ENCODE assay signal across 10 mouse cellular contexts in the genomic region with DNA sequence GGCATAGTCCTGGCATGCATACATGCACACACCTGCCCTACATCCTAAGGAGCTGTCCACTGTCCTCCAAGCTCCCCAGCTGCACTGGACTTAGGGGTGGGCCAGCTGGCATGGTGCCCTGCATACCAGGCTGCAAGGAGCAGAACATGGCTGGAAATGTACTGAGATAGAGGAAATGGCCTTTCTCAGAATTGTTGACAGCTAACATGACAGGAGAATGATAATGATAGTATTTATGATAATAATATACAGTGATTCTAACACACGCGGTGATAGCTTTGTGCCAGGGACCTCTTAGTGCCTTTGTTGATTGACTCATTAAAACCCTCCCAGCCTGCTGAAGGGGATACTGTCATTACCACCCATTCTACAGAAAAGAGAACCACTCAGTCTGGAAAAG. TPM values are rescaled to one million over a fixed set of nuclear protein-coding genes. Genes with fewer than 3 reads are reported as not detected.
DNase-seq lines count a peak whose midpoint lies in the region; ATAC-seq lines count a peak whose summit lies in the region.
"Had no signal": no experiment of that assay in that cellular context is flagged by ENCODE, and none has a peak within 500 bp of the region (broad histone marks: within the 10 kb centered on the region; RNA-seq: fewer than 3 reads in every experiment).

No protein-coding gene starts in this region.

- H3K27me3 ChIP-seq in forebrain, embryonic 13.5 days = peaks cover 14% of the 10 kb centered on the region; the same call in 1 of the 2 replicates
- peaks cover 83% of the 10 kb centered on the region for H3K27me3 ChIP-seq in forebrain, embryonic 10.5 days (ENCODE audit: poor library complexity, severe bottlenecking)
- peaks cover 44% of the 10 kb centered on the region for H3K27me3 ChIP-seq in midbrain, embryonic 13.5 days
- 0 out of 2 replicates have a peak, but pooled peaks cover 3% of the 10 kb centered on the region for H3K27me3 ChIP-seq in midbrain, embryonic 14.5 days (ENCODE audit: control insufficient read depth, insufficient read depth, low read length)
- H3K27me3 ChIP-seq in heart, embryonic 11.5 days (ENCODE audit: control insufficient read depth, insufficient read depth, low read length) = no peaks in the 10 kb centered on the region
- no peaks in the 10 kb centered on the region for H3K27me3 ChIP-seq in stomach, embryonic 15.5 days (replicated peaks)

- H3K27ac ChIP-seq in forebrain, embryonic 13.5 days = no peak overlapping the region
- no peak overlapping the region for H3K27ac ChIP-seq in forebrain, embryonic 10.5 days
- no peak overlapping the region for H3K27ac ChIP-seq in midbrain, embryonic 13.5 days
- H3K27ac ChIP-seq in midbrain, embryonic 14.5 days (replicated peaks; ENCODE audit: low read depth, low read length) = no peak overlapping the region
- H3K27ac ChIP-seq in heart, embryonic 11.5 days (ENCODE audit: low read depth, low read length) = no peak overlapping the region
- no peak overlapping the region for H3K27ac ChIP-seq in stomach, embryonic 15.5 days
- H3K27ac ChIP-seq: left cerebral cortex, adult 2 months had no signal

- no peak overlapping the region for H3K9ac ChIP-seq in forebrain, embryonic 13.5 days
- H3K9ac ChIP-seq in midbrain, embryonic 13.5 days (replicated peaks) = no peak overlapping the region
- H3K9ac ChIP-seq in midbrain, embryonic 14.5 days (replicated peaks; ENCODE audit: low read length) = no peak overlapping the region
- H3K9ac ChIP-seq in heart, embryonic 11.5 days (ENCODE audit: low read depth, low read length) = no peak overlapping the region
- H3K9ac ChIP-seq in stomach, embryonic 15.5 days = no peak overlapping the region

- no peaks in the 10 kb centered on the region for H3K9me3 ChIP-seq in forebrain, embryonic 13.5 days (replicated peaks)
- H3K9me3 ChIP-seq in forebrain, embryonic 10.5 days = no peaks in the 10 kb centered on the region
- H3K9me3 ChIP-seq in midbrain, embryonic 13.5 days = no peaks in the 10 kb centered on the region
- H3K9me3 ChIP-seq in midbrain, embryonic 14.5 days (ENCODE audit: control insufficient read depth, low read length) = no peaks in the 10 kb centered on the region
- H3K9me3 ChIP-seq in heart, embryonic 11.5 days (replicated peaks; ENCODE audit: control insufficient read depth, low read length) = no peaks in the 10 kb centered on the region
- H3K9me3 ChIP-seq in stomach, embryonic 15.5 days = no peaks in the 10 kb centered on the region

- H3K36me3 ChIP-seq in forebrain, embryonic 13.5 days (ENCODE audit: poor library complexity, severe bottlenecking) = no peaks in the 10 kb centered on the region
- no peaks in the 10 kb centered on the region for H3K36me3 ChIP-seq in forebrain, embryonic 10.5 days (replicated peaks)
- H3K36me3 ChIP-seq in midbrain, embryonic 13.5 days = no peaks in the 10 kb centered on the region
- no peaks in the 10 kb centered on the region for H3K36me3 ChIP-seq in midbrain, embryonic 14.5 days (ENCODE audit: control insufficient read depth, insufficient read depth, low read length)
- no peaks in the 10 kb centered on the region for H3K36me3 ChIP-seq in heart, embryonic 11.5 days (ENCODE audit: control insufficient read depth, insufficient read depth, low read length)
- no peaks in the 10 kb centered on the region for H3K36me3 ChIP-seq in stomach, embryonic 15.5 days

- WGBS in forebrain, embryonic 13.5 days = 73% methylated on average over 2 of the region's 2 CpGs
- WGBS in forebrain, embryonic 10.5 days = 92% methylated on average over 2 of the region's 2 CpGs
- 73% methylated on average over 2 of the region's 2 CpGs for WGBS in midbrain, embryonic 13.5 days
- 71% methylated on average over 2 of the region's 2 CpGs for WGBS in midbrain, embryonic 14.5 days
- 44% methylated on average over 2 of the region's 2 CpGs for WGBS in heart, embryonic 11.5 days (ENCODE audit: insufficient replicate concordance)
- WGBS in stomach, embryonic 15.5 days = 53% methylated on average over 2 of the region's 2 CpGs

- peak; percentile 78 for ATAC-seq in forebrain, embryonic 13.5 days
- ATAC-seq in midbrain, embryonic 13.5 days = peak; percentile 40; the same call in 1 of the 2 replicates
- ATAC-seq in midbrain, embryonic 14.5 days (ENCODE audit: low FRiP score, low TSS enrichment) = no peak
- ATAC-seq in heart, embryonic 11.5 days (replicated peaks; ENCODE audit: insufficient number of reproducible peaks, low FRiP score, low TSS enrichment) = 0 out of 2 replicates have a peak, but pooled peaks have one; percentile 49
- 0 out of 2 replicates have a peak, but pooled peaks have one; percentile 25 for ATAC-seq in stomach, embryonic 15.5 days (ENCODE audit: insufficient read depth, low FRiP score, low read depth)

- peaks cover 20% of the 10 kb centered on the region for H3K4me1 ChIP-seq in forebrain, embryonic 13.5 days
- H3K4me1 ChIP-seq in forebrain, embryonic 10.5 days = peaks cover 19% of the 10 kb centered on the region
- peaks cover 10% of the 10 kb centered on the region for H3K4me1 ChIP-seq in midbrain, embryonic 13.5 days (replicated peaks)
- peaks cover 7% of the 10 kb centered on the region; the same call in 1 of the 2 replicates for H3K4me1 ChIP-seq in midbrain, embryonic 14.5 days (ENCODE audit: control insufficient read depth, insufficient read depth, low read length)
- H3K4me1 ChIP-seq in heart, embryonic 11.5 days (ENCODE audit: control insufficient read depth, insufficient read depth, low read length) = peaks cover 72% of the 10 kb centered on the region
- H3K4me1 ChIP-seq in stomach, embryonic 15.5 days = 0 out of 2 replicates have a peak, but pooled peaks cover 4% of the 10 kb centered on the region

- H3K4me3 ChIP-seq in forebrain, embryonic 13.5 days = no peak overlapping the region
- no peak overlapping the region for H3K4me3 ChIP-seq in forebrain, embryonic 10.5 days
- no peak overlapping the region for H3K4me3 ChIP-seq in midbrain, embryonic 13.5 days (replicated peaks)
- H3K4me3 ChIP-seq in midbrain, embryonic 14.5 days (replicated peaks; ENCODE audit: low read depth, low read length) = no peak overlapping the region
- H3K4me3 ChIP-seq in heart, embryonic 11.5 days (ENCODE audit: low read depth, low read length) = no peak overlapping the region
- no peak overlapping the region for H3K4me3 ChIP-seq in stomach, embryonic 15.5 days (replicated peaks)
- H3K4me3 ChIP-seq: left cerebral cortex, adult 2 months had no signal

- no peak for DNase-seq in forebrain, embryonic 10.5 days (ENCODE audit: extremely low spot score, low spot score)
- DNase-seq in midbrain, embryonic 14.5 days = no peak
- DNase-seq in right cerebral cortex, postnatal 36 days (ENCODE audit: low spot score in 2 of 2) = no peak
- no peak for DNase-seq in adrenal gland, postnatal 14 days
- DNase-seq: B cell, adult 2 months had no signal

- H3K4me2 ChIP-seq in forebrain, embryonic 13.5 days = no peak overlapping the region
- no peak overlapping the region for H3K4me2 ChIP-seq in midbrain, embryonic 13.5 days (replicated peaks)
- no peak overlapping the region for H3K4me2 ChIP-seq in midbrain, embryonic 14.5 days (ENCODE audit: low read length)
- H3K4me2 ChIP-seq in heart, embryonic 11.5 days = no peak overlapping the region
- H3K4me2 ChIP-seq in stomach, embryonic 15.5 days = no peak overlapping the region

RNA-seq across cellular contexts. Expression of gene Spon1, which starts 54.4 kb away (rescaled TPM):
- 7.1 and 12.8 TPM in 2 replicates for polyA plus RNA-seq in forebrain, embryonic 13.5 days (2015; fragmentation: Nextera tagmentation; extraction: Ambion mirVana)
- 10.3 and 12.9 TPM in 2 replicates for polyA plus RNA-seq in forebrain, embryonic 10.5 days (2016; fragmentation: Nextera tagmentation; extraction: Ambion mirVana)
- polyA plus RNA-seq in midbrain, embryonic 13.5 days (2015; fragmentation: Nextera tagmentation; extraction: Ambion mirVana) = 33.5 and 62.4 TPM in 2 replicates
- 35.9 and 39.6 TPM in 2 replicates for polyA plus RNA-seq in midbrain, embryonic 14.5 days (2014; fragmentation: Nextera tagmentation; extraction: Ambion mirVana)
- polyA plus RNA-seq in heart, embryonic 11.5 days (2014; fragmentation: Nextera tagmentation; extraction: Ambion mirVana) = 79.7 and 100 TPM in 2 replicates
- polyA plus RNA-seq in stomach, embryonic 15.5 days (2015; fragmentation: Nextera tagmentation; extraction: Ambion mirVana) = 17.1 and 19.6 TPM in 2 replicates
- total RNA-seq in adrenal gland, postnatal 14 days (2021) = 9.9 and 14.5 TPM in 2 replicates
